Mouse (Mus musculus) embryonic facial prominence, embryonic 11.5 days (tissue): Measurements from ENCODE around the gene Gpr146. TPM values are rescaled to one million over a fixed set of nuclear protein-coding genes. Genes with fewer than 3 reads are reported as not detected.

Experiments
- ATAC-seq: fragments of 200-750 bp; cut with Nextera tagmentation; replicated peaks from 2 replicates; pipeline ENCODE4 v1.8.0; 2017; ENCODE audit warnings: low read depth; ENCODE audit not compliant: insufficient number of reproducible peaks, low FRiP score, low TSS enrichment
- DNase-seq: peaks from one replicate; pipeline ENCODE4 v3.0.0-alpha.2; 2015; ENCODE audit warnings: low spot score
- H3K27ac ChIP-seq: fragments of 300-500 bp; sonication (generic); replicated peaks from 2 replicates; pipeline ENCODE4 v1.5.1; 2014; ENCODE audit warnings: mild to moderate bottlenecking, low read depth, low read length, control low read depth
- H3K27me3 ChIP-seq: fragments of 300-500 bp; sonication (generic); 2 replicates; pipeline ENCODE4 v1.6.1; 2014; ENCODE audit warnings: mild to moderate bottlenecking, low read length, moderate library complexity, mixed read lengths; ENCODE audit not compliant: control insufficient read depth, insufficient read depth
- H3K36me3 ChIP-seq: fragments of 300-500 bp; sonication (generic); replicated peaks from 2 replicates; pipeline ENCODE4 v1.6.1; 2014; ENCODE audit warnings: low read depth, mild to moderate bottlenecking, low read length, moderate library complexity, mixed read lengths; ENCODE audit not compliant: control insufficient read depth, insufficient read depth
- H3K4me1 ChIP-seq: fragments of 300-500 bp; sonication (generic); 2 replicates; pipeline ENCODE4 v1.6.1; 2014; ENCODE audit warnings: low read length, mixed read lengths; ENCODE audit not compliant: control insufficient read depth, insufficient read depth
- H3K4me2 ChIP-seq: fragments of 300-500 bp; sonication (generic); 2 replicates; pipeline ENCODE4 v1.6.1; 2014; ENCODE audit warnings: low read depth, mild to moderate bottlenecking, control low read depth, low read length, moderate library complexity
- H3K4me3 ChIP-seq: fragments of 300-500 bp; sonication (generic); 2 replicates; pipeline ENCODE4 v1.5.1; 2014; ENCODE audit warnings: low read depth, low read length, control low read depth
- H3K9ac ChIP-seq: fragments of 300-500 bp; sonication (generic); replicated peaks from 2 replicates; pipeline ENCODE4 v1.6.1; 2014; ENCODE audit warnings: mild to moderate bottlenecking, control low read depth, low read length
- H3K9me3 ChIP-seq: fragments of 300-500 bp; sonication (generic); replicated peaks from 2 replicates; pipeline ENCODE4 v1.6.1; 2016; ENCODE audit warnings: mild to moderate bottlenecking, low read length, inconsistent platforms, mixed read lengths; ENCODE audit not compliant: control insufficient read depth
- WGBS: fragments of 180-500 bp; shearing (Covaris S2); extraction: QIAGEN DNeasy Blood & Tissue Kit; methylation state at CpG from one replicate; pipeline ENCODE4 v1.1.7; 2014; 5-methylcytosine and 5-hydroxymethylcytosine counted together
- polyA plus RNA-seq: library from polyadenylated mRNA; unstranded; fragments of >200 nt; fragmentation: Nextera tagmentation; extraction: Ambion mirVana; gene quantifications from 2 replicates; pipeline ENCODE4 v1.2.1, GENCODE M21; 2014

The Gpr146 gene
- polyA plus RNA-seq, 1 experiment from 2014 or later: 1.7 TPM

DNA sequence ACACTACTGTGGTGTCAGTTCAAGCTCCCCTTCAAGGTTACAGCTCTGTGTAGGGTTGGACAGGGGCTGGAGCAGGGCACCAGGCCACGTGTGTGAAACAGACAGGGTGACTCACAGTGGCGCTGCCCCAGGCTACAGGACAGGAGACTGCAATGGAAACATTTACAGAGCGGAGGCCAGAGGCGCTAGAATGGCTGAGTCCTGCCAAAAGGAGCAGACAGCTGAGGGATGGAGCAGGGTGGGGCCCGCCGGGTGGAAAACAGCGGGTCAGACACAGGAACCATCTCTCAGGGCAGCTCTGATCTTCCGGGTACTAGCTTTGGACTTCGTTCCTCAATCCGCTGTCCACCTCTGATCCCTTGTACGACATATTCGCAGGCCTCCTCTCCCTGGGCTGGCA is 31.9 kb downstream of the Gpr146 start:
- 80% methylated on average over 12 of the region's 12 CpGs for WGBS
- Histone ChIP-seq H3K27me3 (no peaks in the 10 kb centered on the region), H3K27ac (no peak overlapping the region), H3K9ac (no peak overlapping the region), H3K4me1 (no peaks in the 10 kb centered on the region; the same call in 1 of the 2 replicates), H3K4me3 (no peak overlapping the region), H3K36me3 (no peaks in the 10 kb centered on the region), H3K4me2 (no peak overlapping the region), H3K9me3 (no peaks in the 10 kb centered on the region)
- ATAC-seq (no peak), DNase-seq (no peak)

DNA sequence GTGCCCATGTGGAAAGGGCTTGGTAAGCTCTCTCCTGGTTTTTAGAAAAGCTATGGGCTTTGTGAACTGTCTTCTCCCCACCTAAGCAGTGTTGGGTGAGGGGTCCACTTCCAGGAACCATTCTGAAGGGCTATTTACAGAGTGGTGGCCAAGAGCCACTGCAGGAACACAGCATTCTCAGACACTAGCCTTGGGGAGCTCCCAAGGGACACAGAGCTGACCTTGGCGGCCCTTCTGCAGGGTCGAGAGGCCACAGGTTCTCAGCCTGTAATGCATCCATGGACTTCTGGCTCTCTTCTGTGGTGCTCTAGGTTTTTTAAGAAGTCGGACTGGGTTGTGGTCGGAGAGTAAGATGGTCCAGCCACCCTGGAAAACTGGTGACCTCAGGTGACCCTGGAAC is 32.6 kb downstream of the Gpr146 start:
- H3K36me3 ChIP-seq: no peaks in the 10 kb centered on the region
- H3K9me3 ChIP-seq: no peaks in the 10 kb centered on the region
- H3K4me3 ChIP-seq: no peak overlapping the region
- WGBS: 77% methylated on average over 4 of the region's 4 CpGs
- ATAC-seq (no peak), DNase-seq (no peak)
- H3K4me2 ChIP-seq: no peak overlapping the region
- no peaks in the 10 kb centered on the region; the same call in 1 of the 2 replicates for H3K4me1 ChIP-seq
- H3K9ac ChIP-seq: no peak overlapping the region
- no peaks in the 10 kb centered on the region for H3K27me3 ChIP-seq
- H3K27ac ChIP-seq: no peak overlapping the region

DNA sequence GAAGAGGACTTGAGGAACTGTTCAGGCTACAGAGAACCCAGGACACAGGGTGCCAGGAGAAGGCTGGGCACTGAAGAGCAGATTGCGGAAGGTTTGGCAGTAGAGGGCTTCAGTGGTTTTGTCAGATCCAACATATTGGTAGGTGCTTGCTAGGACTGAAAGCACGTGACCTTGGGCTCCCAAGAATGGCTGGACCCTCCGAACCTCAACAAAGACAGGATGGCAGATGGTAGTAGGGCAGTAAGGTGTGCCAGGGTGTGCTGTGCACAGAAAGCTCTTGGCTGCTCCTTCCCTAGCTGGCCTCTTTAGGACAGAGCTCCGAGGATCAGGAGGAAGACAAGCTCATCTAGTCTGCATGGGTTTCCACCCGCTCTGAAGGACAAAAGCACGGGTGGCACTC is 33.6 kb downstream of the Gpr146 start:
- ATAC-seq: no peak
- WGBS: 94% methylated on average over 6 of the region's 6 CpGs
- no peak overlapping the region for H3K9ac ChIP-seq

DNA sequence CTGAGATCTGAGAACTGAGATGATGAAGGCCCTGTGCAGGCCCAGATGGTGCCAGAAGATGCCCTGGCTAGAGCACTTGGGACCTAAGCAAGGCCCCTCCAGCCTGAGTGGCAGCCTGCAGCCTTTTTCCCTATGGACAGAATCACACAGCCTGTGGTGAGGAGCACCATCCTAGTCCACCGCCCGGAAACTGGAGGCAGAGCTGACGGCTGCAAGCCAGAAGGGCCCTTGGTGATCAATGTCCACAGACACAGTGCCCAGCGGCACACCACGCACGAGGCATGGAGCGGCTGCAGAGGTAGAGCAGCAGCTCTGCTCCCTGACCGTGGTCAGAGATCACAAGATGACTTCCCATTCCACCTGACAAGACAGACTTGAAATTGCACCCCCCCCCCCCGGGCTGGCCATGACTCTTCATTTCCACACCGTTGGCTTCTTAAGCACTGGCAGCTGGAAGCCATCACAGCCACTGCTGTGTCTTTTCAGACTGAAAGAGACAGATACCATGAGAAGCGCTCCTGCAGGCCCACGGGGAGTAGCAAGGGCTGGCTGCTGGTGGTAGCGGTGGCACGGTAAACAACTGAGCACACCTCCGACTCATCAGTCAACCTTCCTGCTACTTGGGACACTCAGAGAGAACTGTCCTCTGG is 34.3 kb downstream of the Gpr146 start:
- H3K9ac ChIP-seq: no peak overlapping the region
- no peaks in the 10 kb centered on the region for H3K27me3 ChIP-seq
- ATAC-seq: no peak
- no peaks in the 10 kb centered on the region for H3K9me3 ChIP-seq
- H3K36me3 ChIP-seq: no peaks in the 10 kb centered on the region
- 84% methylated on average over 15 of the region's 15 CpGs for WGBS
- no peak for DNase-seq
- no peak overlapping the region for H3K4me3 ChIP-seq
- no peak overlapping the region for H3K4me2 ChIP-seq
- H3K27ac ChIP-seq: no peak overlapping the region
- no peaks in the 10 kb centered on the region for H3K4me1 ChIP-seq

More for the DNA sequence above, 33.6 kb downstream of the Gpr146 start:
- no peak for DNase-seq
- Histone ChIP-seq H3K4me1 (no peaks in the 10 kb centered on the region), H3K27me3 (no peaks in the 10 kb centered on the region), H3K9me3 (no peaks in the 10 kb centered on the region), H3K4me2 (no peak overlapping the region), H3K27ac (no peak overlapping the region), H3K4me3 (no peak overlapping the region), H3K36me3 (no peaks in the 10 kb centered on the region)

DNA sequence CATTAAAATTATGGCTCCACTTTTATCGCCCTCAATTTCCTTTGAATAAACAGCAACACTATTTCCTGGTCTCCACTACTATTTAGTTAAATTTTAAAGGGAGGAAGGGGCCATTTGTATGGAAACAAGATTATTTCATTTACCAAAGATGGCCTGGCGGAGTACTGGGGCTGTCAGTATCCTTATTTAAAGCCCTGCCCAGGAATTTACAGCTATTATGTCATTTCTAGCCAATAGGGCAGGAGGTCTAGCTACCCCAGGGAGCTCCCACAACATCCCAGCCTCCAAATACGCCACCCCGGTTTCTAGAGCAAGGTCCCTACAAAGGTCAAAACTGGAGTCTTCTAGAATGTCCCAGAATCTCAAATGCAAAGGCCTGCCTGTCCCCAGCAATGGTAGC is 36.0 kb downstream of the Gpr146 start:
- ATAC-seq (no peak), DNase-seq (no peak)
- Histone ChIP-seq H3K36me3 (no peaks in the 10 kb centered on the region), H3K9ac (no peak overlapping the region), H3K4me3 (no peak overlapping the region), H3K4me2 (no peak overlapping the region), H3K27me3 (no peaks in the 10 kb centered on the region), H3K27ac (no peak overlapping the region), H3K4me1 (no peaks in the 10 kb centered on the region), H3K9me3 (no peaks in the 10 kb centered on the region)
- WGBS: 85% methylated on average over 4 of the region's 4 CpGs

DNA sequence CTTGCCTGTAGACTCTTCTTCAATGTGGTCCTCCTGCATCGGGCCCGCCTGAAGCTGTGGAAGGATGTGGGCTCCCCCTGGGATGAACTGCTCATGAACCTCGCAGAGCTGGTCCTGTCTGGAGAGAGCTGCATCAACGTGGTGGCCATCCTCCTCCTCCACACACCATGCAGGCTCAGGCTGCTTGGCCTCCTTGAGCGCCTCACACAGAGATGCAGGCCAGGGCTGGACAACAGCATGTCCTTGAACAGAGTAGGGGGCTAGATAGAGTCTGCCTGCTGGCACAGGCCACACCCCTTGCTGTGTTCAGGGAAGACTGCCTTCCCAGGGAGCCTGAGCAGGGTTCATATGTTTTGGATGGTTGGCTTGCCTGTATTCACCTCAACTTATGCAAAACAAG is 37.5 kb downstream of the Gpr146 start:
- Histone ChIP-seq H3K4me3 (no peak overlapping the region), H3K9ac (no peak overlapping the region), H3K4me1 (no peaks in the 10 kb centered on the region), H3K4me2 (no peak overlapping the region), H3K27ac (no peak overlapping the region), H3K9me3 (no peaks in the 10 kb centered on the region), H3K27me3 (no peaks in the 10 kb centered on the region), H3K36me3 (no peaks in the 10 kb centered on the region)
- DNase-seq: no peak
- 91% methylated on average over 5 of the region's 5 CpGs for WGBS
- ATAC-seq: no peak

DNA sequence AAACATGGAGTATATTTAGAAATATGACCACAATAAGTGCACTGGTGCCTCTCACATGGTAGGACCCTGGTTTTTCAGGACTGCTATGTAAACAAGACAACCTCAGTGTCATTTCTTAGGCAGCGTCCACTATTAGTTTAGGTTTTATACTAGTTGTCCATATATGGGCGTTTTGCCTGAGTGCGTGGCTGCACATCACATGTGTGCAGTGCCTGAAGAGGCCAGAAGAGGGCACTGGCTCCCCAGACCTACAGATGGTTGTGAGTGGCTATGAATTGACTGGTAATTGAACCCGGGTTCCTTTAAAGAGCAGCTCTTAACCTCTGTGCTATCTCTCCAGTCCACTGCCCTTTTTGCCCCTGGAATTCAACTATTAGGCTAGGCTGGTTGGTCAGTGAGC is 39.4 kb downstream of the Gpr146 start:
- ATAC-seq (no peak), DNase-seq (no peak)
- Histone ChIP-seq H3K36me3 (no peaks in the 10 kb centered on the region), H3K4me1 (no peaks in the 10 kb centered on the region), H3K27me3 (no peaks in the 10 kb centered on the region), H3K4me2 (no peak overlapping the region), H3K9ac (no peak overlapping the region), H3K27ac (no peak overlapping the region), H3K4me3 (no peak overlapping the region), H3K9me3 (no peaks in the 10 kb centered on the region)
- WGBS: 95% methylated on average over 4 of the region's 4 CpGs

DNA sequence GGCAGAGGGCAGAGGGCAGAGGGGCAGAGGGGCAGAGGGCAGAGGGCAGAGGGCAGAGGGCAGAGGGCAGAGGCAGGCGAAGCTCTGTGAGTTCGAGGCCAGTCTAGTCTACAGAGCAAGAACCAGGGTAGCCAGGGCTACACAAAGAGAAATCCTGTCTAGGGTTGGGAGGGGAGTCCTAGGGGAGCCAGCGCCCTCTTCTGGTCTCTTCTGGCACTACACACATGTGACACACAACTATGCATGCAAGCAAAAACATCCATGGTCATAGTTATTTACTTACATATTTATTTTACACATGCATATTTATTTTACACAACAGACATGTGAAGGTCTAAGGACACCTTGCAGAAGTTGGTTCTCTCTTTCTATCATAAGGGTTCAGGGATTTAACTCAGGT is 40.0 kb downstream of the Gpr146 start:
- 88% methylated on average over 3 of the region's 3 CpGs for WGBS
- no peak for DNase-seq

More for the DNA sequence above, 40.0 kb downstream of the Gpr146 start:
- Histone ChIP-seq H3K9ac (no peak overlapping the region), H3K36me3 (no peaks in the 10 kb centered on the region), H3K4me3 (no peak overlapping the region), H3K27me3 (no peaks in the 10 kb centered on the region), H3K4me2 (no peak overlapping the region), H3K9me3 (no peaks in the 10 kb centered on the region), H3K4me1 (no peaks in the 10 kb centered on the region), H3K27ac (no peak overlapping the region)
- ATAC-seq: no peak
